Mouse (Mus musculus): Measurements from ENCODE around the gene Afap1l2.

- TF ChIP-seq CTCF (IDR thresholded peaks at IDR 0.05; ENCODE audit: control insufficient read depth, insufficient read depth, insufficient read length) (no peak), MYOD1 (IDR thresholded peaks at IDR 0.05; ENCODE audit: control insufficient read depth, insufficient read length, low read depth) (no peak), MYOG (IDR thresholded peaks at IDR 0.05; ENCODE audit: control insufficient read depth, extremely low read depth, insufficient read length) (no peak), MAX (IDR thresholded peaks at IDR 0.05) (no peak), USF1 (IDR thresholded peaks at IDR 0.05; ENCODE audit: low read depth) (no peak), CEBPB (IDR thresholded peaks at IDR 0.05; ENCODE audit: low read depth) (no peak), FOSL1 (IDR thresholded peaks at IDR 0.05; ENCODE audit: insufficient read depth, low read length, poor library complexity, severe bottlenecking) (no peak)
Observed at GRCm38 (mm10) chr19:56989171-56989570, 18.9 kb downstream of the Afap1l2 start.
